Comparison of ENCODE assay signal across 12 mouse cellular contexts in genomic region chr7:87586271-87586937, GRCm38 (mm10). TPM values are rescaled to one million over a fixed set of nuclear protein-coding genes. Genes with fewer than 3 reads are reported as not detected.
DNase-seq lines count a peak whose midpoint lies in the region; ATAC-seq lines count a peak whose summit lies in the region.
"Had no signal": no experiment of that assay in that cellular context is flagged by ENCODE, and none has a peak within 500 bp of the region (broad histone marks: within the 10 kb centered on the region; RNA-seq: fewer than 3 reads in every experiment).

No protein-coding gene starts in this region.

- ATAC-seq in midbrain, embryonic 14.5 days (ENCODE audit: low FRiP score, low TSS enrichment) = no peak

- peak; percentile 89 for DNase-seq in brain, adult 2 months (ENCODE audit: low read depth, low spot score)
- DNase-seq in brain, embryonic 18.5 days (ENCODE audit: low read depth, low spot score) = peak; percentile 74
- peak; percentile 46 for DNase-seq in layer of hippocampus, adult 9-10 months (ENCODE audit: low spot score)
- peak; percentile 66 for DNase-seq in midbrain, embryonic 14.5 days
- no peak for DNase-seq in thymus, postnatal 14 days
- no peak for DNase-seq in thymus, postnatal 0 days (ENCODE audit: low spot score)
- DNase-seq in adrenal gland, adult 8-10 months = no peak
- no peak for DNase-seq in urinary bladder, adult 2 months (ENCODE audit: low spot score)
- DNase-seq: gastrocnemius, adult 2 months; heart, postnatal 10 days; kidney, postnatal 36 days had no signal

- peak overlapping the region; percentile 7; the same call in 1 of the 2 replicates for H3K9ac ChIP-seq in midbrain, embryonic 14.5 days (replicated peaks; ENCODE audit: low read length)
- H3K9ac ChIP-seq: lung, embryonic 15.5 days had no signal

- H3K4me1 ChIP-seq in midbrain, embryonic 14.5 days (ENCODE audit: control insufficient read depth, insufficient read depth, low read length) = no peaks in the 10 kb centered on the region

- H3K4me3 ChIP-seq in midbrain, embryonic 14.5 days (replicated peaks; ENCODE audit: low read depth, low read length) = peak overlapping the region; percentile 24
- H3K4me3 ChIP-seq: gastrocnemius, adult 2 months; lung, embryonic 15.5 days had no signal

- no peaks in the 10 kb centered on the region for H3K9me3 ChIP-seq in midbrain, embryonic 14.5 days (ENCODE audit: control insufficient read depth, low read length)
- H3K9me3 ChIP-seq: lung, embryonic 15.5 days had no signal

- peak overlapping the region; percentile 76 for H3K4me2 ChIP-seq in midbrain, embryonic 14.5 days (ENCODE audit: low read length)
- H3K4me2 ChIP-seq: lung, embryonic 15.5 days had no signal

- peak overlapping the region; percentile 27; the same call in 1 of the 2 replicates for H3K27ac ChIP-seq in midbrain, embryonic 14.5 days (replicated peaks; ENCODE audit: low read depth, low read length)
- H3K27ac ChIP-seq: gastrocnemius, adult 2 months; lung, embryonic 15.5 days had no signal

- no peaks in the 10 kb centered on the region for H3K36me3 ChIP-seq in midbrain, embryonic 14.5 days (ENCODE audit: control insufficient read depth, insufficient read depth, low read length)
- H3K36me3 ChIP-seq: lung, embryonic 15.5 days had no signal

- WGBS in midbrain, embryonic 14.5 days = 6% methylated on average over 10 of the region's 10 CpGs

- H3K27me3 ChIP-seq in midbrain, embryonic 14.5 days (ENCODE audit: control insufficient read depth, insufficient read depth, low read length) = peaks cover 7% of the 10 kb centered on the region; the same call in 1 of the 2 replicates

RNA-seq across cellular contexts. Expression of gene Grm5, which starts 2.4 kb away (rescaled TPM):
- polyA plus RNA-seq in midbrain, embryonic 14.5 days (2014; fragmentation: Nextera tagmentation; extraction: Ambion mirVana) = 29.9 and 38.9 TPM in 2 replicates
- 0.01 and 0.03 TPM in 2 replicates for polyA plus RNA-seq in thymus, postnatal 0 days (2015; fragmentation: Nextera tagmentation; extraction: Ambion mirVana)
- under 1 TPM in 3 of 4 experiments, not detected in 1; 0.06 to 0.68 (median 0.10) TPM for total RNA-seq in adrenal gland, adult 8-10 months (2022)
- not detected in 2 replicates for polyA plus RNA-seq in urinary bladder, adult 2 months (2012; rRNA removed)
- total RNA-seq: gastrocnemius, adult 2 months; heart, postnatal 10 days had no signal

Comparison
In these comparisons a context has a peak if more than half of its experiments do, and no peak if none do; other contexts are left out.
1. DNase-seq: peak in brain, adult 2 months (single experiment), brain, embryonic 18.5 days (single experiment), layer of hippocampus, adult 9-10 months (single experiment) and midbrain, embryonic 14.5 days (single experiment); none in thymus, postnatal 14 days (single experiment), thymus, postnatal 0 days (single experiment), adrenal gland, adult 8-10 months (single experiment) and urinary bladder, adult 2 months (single experiment).
2. RNA of gene Grm5, which starts 2.4 kb away (polyA plus RNA-seq): 29.9 to 38.9 TPM in midbrain, embryonic 14.5 days; 0.01 to 0.03 TPM in thymus, postnatal 0 days and not detected in urinary bladder, adult 2 months; every median in the first group is over 10 times any median in the second.